Mouse (Mus musculus) embryo, embryonic 9.5 days (tissue): ENCODE data around the gene Rtbdn.
A peak's percentile ranks its signal among the peaks of the same experiment; 100 is the strongest.

ENCODE experiments used
- DNase-seq: peaks from one replicate; pipeline ENCODE4 v3.0.0-alpha.2; 2017; ENCODE audit errors: extremely low spot score

Rtbdn gene

GRCm38 (mm10) chr8:84979599-84980421, 33.0 kb downstream of the Rtbdn start:
- DNase-seq, result peak; percentile 88

GRCm38 (mm10) chr8:84980622-84981358, 34.0 kb downstream of the Rtbdn start:
- no peak for DNase-seq

- DNase-seq, result no peak
Measured at GRCm38 (mm10) chr8:84981644-84982498, 35.1 kb downstream of the Rtbdn start.

- no peak for DNase-seq
Measured at GRCm38 (mm10) chr8:84982499-84983011, 35.8 kb downstream of the Rtbdn start.

GRCm38 (mm10) chr8:84984294-84985048, 37.7 kb downstream of the Rtbdn start:
- DNase-seq, result peak; percentile 42

GRCm38 (mm10) chr8:84985049-84985683, 38.4 kb downstream of the Rtbdn start:
- DNase-seq, result no peak

GRCm38 (mm10) chr8:84985684-84986378, 39.0 kb downstream of the Rtbdn start:
- DNase-seq, result peak; percentile 85

- DNase-seq, result no peak
Measured at GRCm38 (mm10) chr8:84986379-84986945, 39.7 kb downstream of the Rtbdn start.

GRCm38 (mm10) chr8:84987388-84987787, 40.6 kb downstream of the Rtbdn start:
- DNase-seq, result no peak

GRCm38 (mm10) chr8:84987903-84988302, 41.1 kb downstream of the Rtbdn start:
- DNase-seq, result no peak

- peak; percentile 47 for DNase-seq
Measured at GRCm38 (mm10) chr8:84989311-84989731, 42.5 kb downstream of the Rtbdn start.

GRCm38 (mm10) chr8:84989810-84990209, 43.0 kb downstream of the Rtbdn start:
- peak; percentile 89 for DNase-seq

- DNase-seq, result peak; percentile 97
Measured at GRCm38 (mm10) chr8:84990349-84990748, 43.6 kb downstream of the Rtbdn start, which contains the start of gene Hook2. Gene Hook2, plus strand, starts transcription at chr8:84990603.

- DNase-seq, result no peak
Measured at GRCm38 (mm10) chr8:84990836-84991235, 44.0 kb downstream of the Rtbdn start.

GRCm38 (mm10) chr8:84994375-84994774, 47.6 kb downstream of the Rtbdn start:
- no peak for DNase-seq

- DNase-seq, result no peak
Measured at GRCm38 (mm10) chr8:84995680-84996079, 48.9 kb downstream of the Rtbdn start.

- DNase-seq, result no peak
Measured at GRCm38 (mm10) chr8:84996978-84997377, 50.2 kb downstream of the Rtbdn start.

- peak; percentile 89 for DNase-seq
Measured at GRCm38 (mm10) chr8:84997649-84998295, 51.0 kb downstream of the Rtbdn start.
